Mouse (Mus musculus) neural tube, embryonic 15.5 days (tissue): Measurements from ENCODE around the gene Gm21748. TPM values are rescaled to one million over a fixed set of nuclear protein-coding genes. Genes with fewer than 3 reads are reported as not detected.
"Not testable (repeated sequence)": the region's sequence is repeated elsewhere in the genome, so short reads cannot be mapped to it uniquely, and the experiment has no call there.

Source experiments
- ATAC-seq: fragments of 200-750 bp; cut with Nextera tagmentation; 2 replicates; pipeline ENCODE4 v1.8.0; 2017; ENCODE audit warnings: mild to moderate bottlenecking, moderate TSS enrichment, moderate library complexity; ENCODE audit not compliant: low FRiP score
- H3K27ac ChIP-seq: fragments of 300-500 bp; sonication (generic); replicated peaks from 2 replicates; pipeline ENCODE4 v1.5.1; 2015; ENCODE audit warnings: mild to moderate bottlenecking, inconsistent platforms
- H3K27me3 ChIP-seq: fragments of 300-500 bp; sonication (generic); replicated peaks from 2 replicates; pipeline ENCODE4 v1.6.1; 2015; ENCODE audit warnings: inconsistent platforms
- H3K36me3 ChIP-seq: fragments of 300-500 bp; sonication (generic); 2 replicates; pipeline ENCODE4 v1.6.1; 2015; ENCODE audit warnings: inconsistent platforms
- H3K4me1 ChIP-seq: fragments of 300-500 bp; sonication (generic); 2 replicates; pipeline ENCODE4 v1.6.1; 2015; ENCODE audit warnings: inconsistent platforms
- H3K4me2 ChIP-seq: fragments of 300-500 bp; sonication (generic); 2 replicates; pipeline ENCODE4 v1.6.1; 2015; ENCODE audit warnings: inconsistent platforms, mild to moderate bottlenecking, moderate library complexity
- H3K4me3 ChIP-seq: fragments of 300-500 bp; sonication (generic); replicated peaks from 2 replicates; pipeline ENCODE4 v1.5.1; 2015; ENCODE audit warnings: mild to moderate bottlenecking, inconsistent platforms
- H3K9ac ChIP-seq: fragments of 300-500 bp; sonication (generic); replicated peaks from 2 replicates; pipeline ENCODE4 v1.6.1; 2015; ENCODE audit warnings: mild to moderate bottlenecking, inconsistent platforms
- H3K9me3 ChIP-seq: fragments of 300-500 bp; sonication (generic); replicated peaks from 2 replicates; pipeline ENCODE4 v1.6.1; 2016; ENCODE audit warnings: inconsistent platforms
- WGBS: fragments of 180-500 bp; shearing (Covaris S2); methylation state at CpG from one replicate; pipeline ENCODE4 v1.1.7; 2015; ENCODE audit warnings: mixed read lengths; 5-methylcytosine and 5-hydroxymethylcytosine counted together
- polyA plus RNA-seq: library from polyadenylated mRNA; unstranded; fragments of >200 nt; fragmentation: Nextera tagmentation; extraction: Ambion mirVana; gene quantifications from 2 replicates; pipeline ENCODE4 v1.2.1, GENCODE M21; 2015

Gene Gm21748
- not detected in 2 replicates for polyA plus RNA-seq

- H3K27ac ChIP-seq, H3K27me3 ChIP-seq, H3K9me3 ChIP-seq, H3K4me3 ChIP-seq, H3K36me3 ChIP-seq, H3K9ac ChIP-seq, H3K4me1 ChIP-seq, H3K4me2 ChIP-seq, ATAC-seq: not testable (repeated sequence)
- no CpG with 5 or more reads among the region's 8 CpGs for WGBS
These were observed at the start of gene Gm21748 for GRCm38 (mm10) chrY:90839077-90839476. TSS of gene Gm21748 (minus strand) at chrY:90839177.

Other genes with a start within 250 kb of the Gm21748 start
- not detected in 2 replicates for gene Gm21860, start 84.4 kb downstream of the Gm21748 start, polyA plus RNA-seq
- not detected in 2 replicates for gene Gm47283, start 54.4 kb downstream of the Gm21748 start, polyA plus RNA-seq